Mouse (Mus musculus) neutrophil, adult 5-6 weeks (primary cell): ENCODE data around the gene Arl8b. TPM values are rescaled to one million over a fixed set of nuclear protein-coding genes. Genes with fewer than 3 reads are reported as not detected.

Experiments used
- ATAC-seq: fragments of 151-379, 151-347 bp; 2 replicates; pipeline ENCODE4 v1.8.0; 2017; ENCODE audit warnings: mild to moderate bottlenecking, moderate TSS enrichment; ENCODE audit not compliant: insufficient number of reproducible peaks, poor library complexity, low FRiP score, severe bottlenecking; ENCODE audit errors: extremely low read depth
- total RNA-seq: library from RNA; stranded (forward); fragments of 200-1000 nt; gene quantifications from 2 replicates; pipeline ENCODE4 v1.2.3, GENCODE M21; 2017

The Arl8b gene
- total RNA-seq: 28.7 and 36.4 TPM in 2 replicates

DNA sequence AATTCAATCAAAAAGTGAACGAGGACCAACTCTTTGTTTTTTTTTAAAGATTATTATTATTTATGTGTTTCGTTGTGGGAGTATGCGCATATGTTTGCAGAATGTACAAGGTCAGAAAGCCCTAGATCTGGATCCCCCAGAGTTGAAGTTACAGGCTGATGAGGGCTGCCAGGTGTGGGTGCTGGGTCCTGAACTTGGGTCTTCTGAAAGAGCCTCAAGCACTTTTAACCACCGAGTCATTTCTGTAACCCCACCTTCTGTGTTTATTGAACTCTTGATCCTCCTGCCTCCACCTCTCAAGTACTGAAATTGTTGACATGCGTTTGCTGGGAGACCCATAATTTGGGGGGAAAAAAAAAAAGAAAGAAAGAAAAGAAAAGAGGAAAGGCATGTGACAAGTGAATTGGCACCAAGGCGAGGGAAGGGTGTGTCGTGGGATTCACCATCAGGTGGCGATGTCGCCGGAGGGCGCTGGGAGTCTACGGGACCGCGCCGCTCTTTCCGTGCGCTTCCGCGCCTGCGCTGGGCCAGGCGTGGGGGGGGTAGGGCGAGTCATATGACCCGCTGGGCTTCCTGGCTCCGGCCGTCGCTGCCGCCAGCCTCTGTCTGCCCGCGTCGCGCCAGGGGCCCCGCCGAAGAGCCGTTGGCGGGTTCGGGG lies at the start of gene Arl8b:
Gene Arl8b, plus strand, starts transcription at position 574 of the 658 bp plus-strand sequence.
- ATAC-seq: peak; percentile 84

- peak; percentile 83 for ATAC-seq
Observed at GRCm38 (mm10) chr6:108735910-108736750, 46.8 kb upstream of the Arl8b start.

- no peak for ATAC-seq
Observed at GRCm38 (mm10) chr6:108738463-108739203, 44.3 kb upstream of the Arl8b start.

DNA sequence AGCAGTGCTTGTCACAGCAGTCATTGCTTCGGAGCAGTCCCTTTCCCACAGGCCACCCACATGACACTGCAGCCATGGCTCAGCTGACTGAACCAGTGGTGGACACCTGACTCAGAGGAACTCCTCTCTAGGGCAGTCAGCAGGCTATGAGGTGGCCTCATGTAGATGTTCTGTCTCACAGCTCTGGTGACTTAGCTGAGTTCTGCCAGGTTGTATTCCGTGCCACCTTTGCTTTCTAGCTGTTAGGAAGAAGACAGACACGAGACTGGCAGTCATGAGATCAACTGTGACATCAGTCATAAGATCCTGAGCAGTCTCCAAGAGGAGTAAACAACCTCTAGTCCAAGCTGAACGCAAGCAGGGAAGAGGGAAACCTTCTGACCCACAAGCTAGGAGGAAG lies 42.3 kb upstream of the Arl8b start:
- ATAC-seq: no peak

- no peak for ATAC-seq
Observed at GRCm38 (mm10) chr6:108743730-108744129, 39.2 kb upstream of the Arl8b start.

- ATAC-seq: no peak
Observed at GRCm38 (mm10) chr6:108751324-108751723, 31.6 kb upstream of the Arl8b start.

GRCm38 (mm10) chr6:108752395-108752794 lies 30.5 kb upstream of the Arl8b start:
- ATAC-seq: no peak

- ATAC-seq: no peak
Observed at GRCm38 (mm10) chr6:108753536-108753935, 29.4 kb upstream of the Arl8b start.

DNA sequence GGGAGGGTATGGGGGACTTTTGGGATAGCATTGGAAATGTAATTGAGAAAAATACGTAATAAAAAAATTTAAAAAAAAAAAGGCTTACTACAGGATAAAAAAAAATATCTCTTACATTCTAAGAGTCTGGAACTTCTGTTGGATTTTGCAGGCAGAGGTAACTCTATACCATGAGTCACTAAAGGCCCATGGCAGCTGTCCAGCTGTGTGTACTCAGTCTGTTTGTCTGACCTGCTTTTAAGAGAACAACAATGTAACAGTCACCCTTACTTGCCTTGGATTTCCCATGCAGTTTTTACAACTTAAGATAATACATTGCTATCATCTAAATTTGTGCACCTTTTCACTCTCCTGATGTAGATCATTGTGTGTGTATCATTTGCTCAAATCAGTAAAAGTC lies 28.5 kb upstream of the Arl8b start:
- no peak for ATAC-seq

DNA sequence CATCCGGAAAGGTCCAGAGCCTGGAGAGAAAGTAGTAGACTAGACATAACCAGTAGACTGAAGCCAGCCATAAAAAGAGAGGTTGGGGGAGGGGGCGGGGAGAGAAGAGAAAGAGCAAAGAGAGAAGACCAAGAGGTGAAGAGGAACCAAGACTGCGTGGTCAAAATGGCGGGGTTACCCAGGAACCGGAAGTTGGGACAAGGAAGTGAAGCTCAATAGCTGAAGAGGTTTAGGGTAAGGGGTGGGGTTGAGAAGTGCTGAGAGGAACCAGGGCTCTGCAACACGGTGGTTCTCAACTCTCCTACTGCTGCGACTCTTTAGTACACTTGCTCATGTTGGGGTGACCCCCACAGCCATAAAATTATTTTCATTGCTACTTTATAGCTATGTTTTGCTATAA lies 27.0 kb upstream of the Arl8b start:
- ATAC-seq: peak; percentile 42; the same call in 1 of the 2 replicates

- no peak for ATAC-seq
Observed at GRCm38 (mm10) chr6:108758997-108759697, 23.8 kb upstream of the Arl8b start.

DNA sequence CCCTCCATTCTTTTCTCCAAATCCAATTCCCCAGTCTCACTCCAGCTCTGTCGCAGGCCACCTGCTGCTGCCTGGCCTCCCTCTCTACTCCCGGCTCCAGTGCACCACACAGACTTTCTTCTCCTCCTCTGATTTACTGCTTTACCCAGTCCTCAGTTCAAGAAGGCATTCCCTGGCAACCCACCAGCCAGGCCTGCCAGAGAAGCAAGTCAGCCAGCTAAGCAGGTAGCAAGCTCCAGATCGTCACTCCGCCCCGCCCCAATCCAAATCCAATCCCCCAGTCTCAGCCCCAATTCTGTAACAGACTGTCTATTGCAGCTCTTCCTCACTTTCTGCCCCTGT lies 23.2 kb upstream of the Arl8b start:
- no peak for ATAC-seq

DNA sequence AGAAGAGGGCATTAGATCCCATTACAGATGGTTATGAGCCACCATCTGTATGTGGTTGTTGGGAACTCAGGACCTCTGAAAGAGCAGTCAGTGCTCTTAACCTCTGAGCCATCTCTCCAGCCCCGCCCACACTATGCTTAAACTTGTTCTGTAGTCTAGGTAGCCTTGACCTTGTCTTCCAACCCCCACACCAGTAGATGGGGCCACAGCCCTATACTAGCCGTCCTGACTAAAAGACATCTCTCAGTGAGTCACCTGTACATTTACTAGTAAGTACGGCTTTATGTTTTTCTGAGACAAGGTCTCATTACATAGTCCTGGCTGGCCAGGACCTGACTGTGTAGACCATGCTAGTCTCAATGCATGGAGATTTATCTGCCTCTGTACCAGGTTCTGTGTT lies 12.0 kb upstream of the Arl8b start:
- no peak for ATAC-seq

- peak; percentile 92 for ATAC-seq
Observed at GRCm38 (mm10) chr6:108772913-108773312, 10.0 kb upstream of the Arl8b start.

DNA sequence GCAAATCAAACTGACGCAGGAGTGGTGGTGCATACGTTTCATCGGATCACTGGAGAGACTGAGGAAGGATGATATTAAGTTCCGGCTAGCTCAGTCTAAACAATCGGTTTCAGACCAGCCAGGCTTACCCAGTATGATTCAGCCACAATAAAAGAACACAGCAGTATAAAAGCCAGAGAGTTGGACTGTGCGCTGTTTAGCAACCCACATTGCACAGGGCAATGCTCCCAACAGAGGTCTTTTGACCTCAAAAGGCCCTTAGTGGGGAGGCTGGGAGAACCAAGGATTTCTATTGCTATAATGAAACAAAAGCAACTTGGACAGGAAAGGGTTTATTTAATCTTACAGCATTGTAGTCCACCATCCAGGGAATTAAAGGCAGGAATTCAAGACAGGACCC lies 9.4 kb upstream of the Arl8b start:
- ATAC-seq: no peak

GRCm38 (mm10) chr6:108776274-108776673 lies 6.6 kb upstream of the Arl8b start:
- ATAC-seq: no peak

DNA sequence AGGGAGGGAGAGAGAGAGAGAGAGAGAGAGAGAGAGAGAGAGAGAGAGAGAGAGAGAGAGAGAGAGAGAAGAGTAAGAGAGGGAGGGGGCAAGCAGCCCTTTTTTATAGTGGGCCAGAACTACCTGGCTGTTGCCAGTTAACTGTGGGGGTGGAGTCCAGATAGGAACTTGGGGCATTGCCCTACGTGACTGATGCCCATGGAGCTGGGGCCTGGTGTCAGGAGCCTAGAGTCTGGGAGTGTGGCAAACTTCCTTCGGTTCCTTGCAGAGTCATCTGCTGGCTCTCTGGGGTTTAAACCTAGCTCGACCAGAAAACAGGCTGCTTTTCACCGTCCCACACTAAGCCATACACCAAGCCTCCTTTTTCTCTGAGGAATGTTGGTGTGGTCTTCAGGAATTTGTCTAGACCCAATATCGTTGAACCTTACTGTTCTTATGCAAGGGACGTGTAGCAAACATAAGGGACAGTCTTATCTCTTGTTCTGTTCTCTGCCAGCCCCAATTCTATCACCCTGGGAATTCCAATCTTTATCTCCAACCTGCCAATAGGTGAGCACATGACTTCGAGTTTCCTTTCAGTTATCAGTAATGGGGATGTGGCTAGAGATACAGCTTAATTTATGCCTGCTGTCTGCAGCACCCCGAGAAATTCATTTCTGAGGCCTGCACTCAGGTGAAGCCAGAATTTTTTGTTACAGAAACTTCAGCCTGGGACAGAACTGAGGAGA lies 5.2 kb upstream of the Arl8b start:
- ATAC-seq: no peak

- ATAC-seq: peak; percentile 57
Observed at GRCm38 (mm10) chr6:108778399-108778798, 4.5 kb upstream of the Arl8b start.

DNA sequence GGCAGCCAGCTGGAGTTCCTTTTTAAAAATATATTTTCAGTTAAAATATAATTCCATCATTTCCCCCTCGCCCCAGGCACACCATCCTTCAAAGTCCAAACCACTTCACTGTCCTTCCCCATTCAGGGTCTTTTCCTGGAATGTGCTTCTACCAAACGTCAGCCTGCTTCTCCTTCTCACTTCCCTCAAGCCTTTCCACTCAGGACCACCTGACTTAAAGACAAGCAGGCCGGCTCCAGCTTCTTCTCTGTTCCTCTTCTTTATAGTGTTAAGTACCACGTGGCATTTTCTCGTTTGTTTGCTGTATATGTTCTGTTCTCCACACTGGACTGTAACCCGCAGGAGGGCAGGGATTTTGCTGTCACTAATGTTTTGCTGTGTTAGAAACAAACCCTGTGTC lies 1.0 kb upstream of the Arl8b start:
- ATAC-seq: no peak
